Mouse (Mus musculus) C2C12 (cell line): ENCODE measurements at regions not wholly inside any gene's neighbourhood (a gene's known extent, or its start where the extent isn't known, plus 50 kb on each side); places are given as distances from the start of the nearest gene placed in this dataset.

Experiments
- CTCF ChIP-seq: IDR thresholded peaks from one replicate; pipeline ENCODE4 v1.5.1; 2011; ENCODE audit not compliant: control insufficient read depth, insufficient read depth, insufficient read length
- FOSL1 ChIP-seq: IDR thresholded peaks from one replicate; pipeline ENCODE4 v1.8.0; 2011; ENCODE audit warnings: mild to moderate bottlenecking, low read length; ENCODE audit not compliant: poor library complexity, insufficient read depth, severe bottlenecking
- MAX ChIP-seq: IDR thresholded peaks from one replicate; pipeline ENCODE4 v1.6.1; 2011; ENCODE audit warnings: mild to moderate bottlenecking, control low read depth
- MYOG ChIP-seq: IDR thresholded peaks from one replicate; pipeline ENCODE4 v1.6.1; 2011; ENCODE audit not compliant: control insufficient read depth, insufficient read length; ENCODE audit errors: extremely low read depth
- USF1 ChIP-seq: IDR thresholded peaks from one replicate; pipeline ENCODE4 v1.6.1; 2011; ENCODE audit warnings: low read depth, mild to moderate bottlenecking, control low read depth, moderate library complexity

DNA sequence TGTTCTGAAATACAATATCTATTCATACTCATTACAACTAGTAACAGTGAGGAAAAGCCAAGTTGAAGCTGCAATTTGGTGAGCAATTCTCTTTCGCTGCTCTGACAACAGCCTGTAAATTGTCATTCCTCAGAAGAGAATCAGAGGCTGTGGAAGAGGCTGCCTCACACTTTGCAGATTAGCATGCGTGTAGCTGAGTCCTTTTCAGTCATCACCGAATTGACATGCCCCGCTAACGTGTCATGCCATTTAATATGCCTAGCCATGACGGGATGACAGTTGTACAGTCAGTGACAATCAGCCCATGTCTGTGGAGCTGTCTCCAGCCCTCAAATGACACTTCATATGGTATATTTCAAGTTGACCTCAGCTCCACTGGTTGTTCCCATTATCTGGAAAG, 553.4 kb upstream of the Itga1 start:
- TF ChIP-seq CTCF (no peak), MAX (no peak), USF1 (no peak), MYOG (no peak), FOSL1 (no peak)
